Mouse (Mus musculus): ENCODE data around the gene Dhx9. TPM values are rescaled to one million over a fixed set of nuclear protein-coding genes. Genes with fewer than 3 reads are reported as not detected.

Gene Dhx9
- 16.4 and 18.8 TPM in 2 replicates for polyA plus RNA-seq (2015; fragmentation: Nextera tagmentation; extraction: Ambion mirVana)

GRCm38 (mm10) chr1:153487500-153487879 is at the start of gene Dhx9:
Gene Dhx9 (minus strand): TSS chr1:153487660.

GRCm38 (mm10) chr1:153424770-153425584 is 62.5 kb downstream of the Dhx9 start, which contains the start of gene Shcbp1l:
Gene Shcbp1l (plus strand): TSS chr1:153425162.

Other genes with a start within 250 kb of the Dhx9 start
- 42.9 and 49.4 TPM in 2 replicates for gene Lamc1, start 154.9 kb downstream of the Dhx9 start, polyA plus RNA-seq (2015; fragmentation: Nextera tagmentation; extraction: Ambion mirVana)
- gene Shcbp1l, start 62.5 kb downstream of the Dhx9 start, polyA plus RNA-seq (2015; fragmentation: Nextera tagmentation; extraction: Ambion mirVana) = 0.33 and 0.35 TPM in 2 replicates
- 15.0 and 22.8 TPM in 2 replicates for gene Npl, start 62.4 kb upstream of the Dhx9 start, polyA plus RNA-seq (2015; fragmentation: Nextera tagmentation; extraction: Ambion mirVana)
- 0.18 and 0.32 TPM in 2 replicates for gene Rgs8, start 165.4 kb upstream of the Dhx9 start, polyA plus RNA-seq (2015; fragmentation: Nextera tagmentation; extraction: Ambion mirVana)